ENCODE assay signal across 9 mouse cellular contexts in the genomic region with DNA sequence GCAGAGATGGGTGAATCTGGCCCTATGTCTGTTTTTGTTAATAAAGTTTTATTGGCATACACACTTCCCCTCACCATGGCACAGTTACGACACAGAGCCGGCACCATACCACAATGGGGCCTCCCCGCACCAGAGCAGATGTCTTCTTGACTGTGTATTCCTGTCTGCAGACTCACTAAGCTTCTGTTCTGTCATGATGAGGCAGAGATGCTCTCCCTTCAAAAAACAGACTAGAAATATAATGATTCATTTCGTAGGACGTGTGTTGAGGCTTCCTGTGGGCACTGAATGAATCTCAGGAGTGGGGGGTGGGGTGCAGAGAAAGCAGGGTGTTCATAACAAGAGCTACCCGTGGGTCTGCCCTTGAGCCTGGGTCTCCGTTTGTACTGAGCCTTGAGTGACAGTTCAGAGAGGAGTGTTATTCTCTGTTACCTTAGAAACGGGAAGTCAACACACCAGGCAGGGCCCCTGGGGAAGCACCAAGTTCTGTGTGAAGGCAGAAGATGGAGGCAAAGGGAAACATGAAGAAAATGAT. TPM values are rescaled to one million over a fixed set of nuclear protein-coding genes. Genes with fewer than 3 reads are reported as not detected.
DNase-seq lines count a peak whose midpoint lies in the region; ATAC-seq lines count a peak whose summit lies in the region.
"Had no signal": no experiment of that assay in that cellular context is flagged by ENCODE, and none has a peak within 500 bp of the region (broad histone marks: within the 10 kb centered on the region; RNA-seq: fewer than 3 reads in every experiment).

No protein-coding gene starts in this region.

- no peak overlapping the region for H3K9ac ChIP-seq in limb, embryonic 13.5 days
- H3K9ac ChIP-seq in embryonic facial prominence, embryonic 14.5 days (ENCODE audit: low read depth, low read length) = no peak overlapping the region
- no peak overlapping the region for H3K9ac ChIP-seq in intestine, embryonic 15.5 days
- no peak overlapping the region for H3K9ac ChIP-seq in midbrain, embryonic 16.5 days (ENCODE audit: low read depth, low read length)
- H3K9ac ChIP-seq: limb, embryonic 12.5 days had no signal

- DNase-seq in limb, embryonic 10.5 days (ENCODE audit: low spot score) = no peak
- peak; percentile 65 for DNase-seq in embryonic facial prominence, embryonic 14.5 days (ENCODE audit: low spot score)
- DNase-seq in cerebellum, adult 9-10 months = no peak
- no peak for DNase-seq in testis, postnatal 14 days (ENCODE audit: low spot score)
- no peak for DNase-seq in right cerebral cortex, postnatal 10 days (ENCODE audit: low spot score in 2 of 2)

- ATAC-seq in limb, embryonic 13.5 days (ENCODE audit: low FRiP score, low read depth) = 0 out of 2 replicates have a peak, but pooled peaks have one; percentile 43
- ATAC-seq in embryonic facial prominence, embryonic 14.5 days (ENCODE audit: low read depth) = no peak
- ATAC-seq in intestine, embryonic 15.5 days = 0 out of 2 replicates have a peak, but pooled peaks have one; percentile 61
- peak; percentile 71 for ATAC-seq in midbrain, embryonic 16.5 days

- H3K27me3 ChIP-seq in limb, embryonic 13.5 days = no peaks in the 10 kb centered on the region
- no peaks in the 10 kb centered on the region for H3K27me3 ChIP-seq in limb, embryonic 10.5 days (ENCODE audit: low read depth, poor library complexity, severe bottlenecking)
- no peaks in the 10 kb centered on the region for H3K27me3 ChIP-seq in embryonic facial prominence, embryonic 14.5 days (replicated peaks; ENCODE audit: control insufficient read depth, insufficient read depth, low read length)
- no peaks in the 10 kb centered on the region for H3K27me3 ChIP-seq in intestine, embryonic 15.5 days (replicated peaks)
- H3K27me3 ChIP-seq in midbrain, embryonic 16.5 days (ENCODE audit: control insufficient read depth, insufficient read depth, low read depth, low read length) = no peaks in the 10 kb centered on the region
- H3K27me3 ChIP-seq: limb, embryonic 12.5 days had no signal

- no peaks in the 10 kb centered on the region for H3K36me3 ChIP-seq in limb, embryonic 13.5 days
- no peaks in the 10 kb centered on the region for H3K36me3 ChIP-seq in limb, embryonic 10.5 days
- no peaks in the 10 kb centered on the region for H3K36me3 ChIP-seq in embryonic facial prominence, embryonic 14.5 days (ENCODE audit: control insufficient read depth, insufficient read depth, low read length)
- H3K36me3 ChIP-seq in intestine, embryonic 15.5 days = no peaks in the 10 kb centered on the region
- no peaks in the 10 kb centered on the region for H3K36me3 ChIP-seq in midbrain, embryonic 16.5 days (ENCODE audit: control insufficient read depth, insufficient read depth, low read length)
- H3K36me3 ChIP-seq: limb, embryonic 12.5 days had no signal

- H3K4me2 ChIP-seq in limb, embryonic 13.5 days (replicated peaks) = no peak overlapping the region
- no peak overlapping the region for H3K4me2 ChIP-seq in embryonic facial prominence, embryonic 14.5 days (ENCODE audit: low read depth, low read length)
- no peak overlapping the region for H3K4me2 ChIP-seq in intestine, embryonic 15.5 days (replicated peaks)
- H3K4me2 ChIP-seq in midbrain, embryonic 16.5 days (ENCODE audit: low read length) = no peak overlapping the region
- H3K4me2 ChIP-seq: limb, embryonic 12.5 days had no signal

- 49% methylated on average over 8 of the region's 8 CpGs for WGBS in limb, embryonic 13.5 days
- WGBS in limb, embryonic 10.5 days = 59% methylated on average over 8 of the region's 8 CpGs
- WGBS in embryonic facial prominence, embryonic 14.5 days = 32% methylated on average over 8 of the region's 8 CpGs
- WGBS in intestine, embryonic 15.5 days = 41% methylated on average over 8 of the region's 8 CpGs
- WGBS in midbrain, embryonic 16.5 days = 31% methylated on average over 8 of the region's 8 CpGs

- H3K4me1 ChIP-seq in limb, embryonic 13.5 days = peaks cover 28% of the 10 kb centered on the region
- peaks cover 16% of the 10 kb centered on the region for H3K4me1 ChIP-seq in limb, embryonic 10.5 days
- peaks cover 10% of the 10 kb centered on the region; the same call in 1 of the 2 replicates for H3K4me1 ChIP-seq in embryonic facial prominence, embryonic 14.5 days (ENCODE audit: control insufficient read depth, insufficient read depth, low read length)
- no peaks in the 10 kb centered on the region for H3K4me1 ChIP-seq in intestine, embryonic 15.5 days (replicated peaks)
- peaks cover 4% of the 10 kb centered on the region for H3K4me1 ChIP-seq in midbrain, embryonic 16.5 days (ENCODE audit: control insufficient read depth, insufficient read depth, low read length)

- H3K9me3 ChIP-seq in limb, embryonic 13.5 days = no peaks in the 10 kb centered on the region
- no peaks in the 10 kb centered on the region for H3K9me3 ChIP-seq in limb, embryonic 10.5 days (replicated peaks)
- H3K9me3 ChIP-seq in embryonic facial prominence, embryonic 14.5 days (ENCODE audit: control insufficient read depth, low read length) = no peaks in the 10 kb centered on the region
- H3K9me3 ChIP-seq in intestine, embryonic 15.5 days = no peaks in the 10 kb centered on the region
- no peaks in the 10 kb centered on the region for H3K9me3 ChIP-seq in midbrain, embryonic 16.5 days (replicated peaks; ENCODE audit: control insufficient read depth, low read length, poor library complexity, severe bottlenecking)
- H3K9me3 ChIP-seq: limb, embryonic 12.5 days had no signal

- no peak overlapping the region for H3K4me3 ChIP-seq in limb, embryonic 13.5 days
- no peak overlapping the region for H3K4me3 ChIP-seq in limb, embryonic 10.5 days
- no peak overlapping the region for H3K4me3 ChIP-seq in embryonic facial prominence, embryonic 14.5 days (ENCODE audit: low read depth, low read length)
- no peak overlapping the region for H3K4me3 ChIP-seq in intestine, embryonic 15.5 days (replicated peaks)
- H3K4me3 ChIP-seq in midbrain, embryonic 16.5 days (ENCODE audit: low read depth, low read length) = no peak overlapping the region
- H3K4me3 ChIP-seq: limb, embryonic 12.5 days had no signal

- H3K27ac ChIP-seq in limb, embryonic 13.5 days = no peak overlapping the region; the same call in 1 of the 2 replicates
- H3K27ac ChIP-seq in limb, embryonic 10.5 days = no peak overlapping the region
- H3K27ac ChIP-seq in embryonic facial prominence, embryonic 14.5 days (replicated peaks; ENCODE audit: low read depth, low read length) = no peak overlapping the region
- no peak overlapping the region for H3K27ac ChIP-seq in intestine, embryonic 15.5 days
- peak overlapping the region; percentile 18; the same call in 1 of the 2 replicates for H3K27ac ChIP-seq in midbrain, embryonic 16.5 days (ENCODE audit: low read length)
- H3K27ac ChIP-seq: limb, embryonic 12.5 days had no signal

RNA-seq across cellular contexts. Expression of gene Xylt1, which starts 48.0 kb away (rescaled TPM):
- 1.9 and 2.7 TPM in 2 replicates for polyA plus RNA-seq in limb, embryonic 13.5 days (2015; fragmentation: Nextera tagmentation; extraction: Ambion mirVana)
- polyA plus RNA-seq in limb, embryonic 10.5 days (2016; fragmentation: Nextera tagmentation; extraction: Ambion mirVana) = 0.91 and 0.95 TPM in 2 replicates
- polyA plus RNA-seq in embryonic facial prominence, embryonic 14.5 days (2014; fragmentation: Nextera tagmentation; extraction: Ambion mirVana) = 3.0 and 3.6 TPM in 2 replicates
- polyA plus RNA-seq in intestine, embryonic 15.5 days (2015; fragmentation: Nextera tagmentation; extraction: Ambion mirVana) = 0.68 and 0.87 TPM in 2 replicates
- 2.1 and 2.5 TPM in 2 replicates for polyA plus RNA-seq in midbrain, embryonic 16.5 days (2015; fragmentation: Nextera tagmentation; extraction: Ambion mirVana)
